Mouse (Mus musculus): ENCODE data around the gene A730071L15Rik. TPM values are rescaled to one million over a fixed set of nuclear protein-coding genes. Genes with fewer than 3 reads are reported as not detected.

Gene A730071L15Rik
- polyA plus RNA-seq, 1 experiment from 2014 or later, result 0.62 TPM

GRCm38 (mm10) chr11:6200087-6200569, 299 bp downstream of the A730071L15Rik start, which contains the start of gene Nudcd3:
Nudcd3 (minus strand) TSS chr11:6200415.
- peak; percentile 98 for ATAC-seq
- under 1% methylated on average over 39 of the region's 39 CpGs for WGBS

GRCm38 (mm10) chr11:6200570-6200969, 741 bp downstream of the A730071L15Rik start:
- no peak for ATAC-seq
- peak overlapping the region; percentile 79 for H3K4me3 ChIP-seq (ENCODE audit: low read length)
- 25% methylated on average over 9 of the region's 9 CpGs for WGBS
- H3K4me2 ChIP-seq (ENCODE audit: low read depth, low read length), result peak overlapping the region; percentile 64
- H3K36me3 ChIP-seq (ENCODE audit: control insufficient read depth, insufficient read depth, low read length), result no peaks in the 10 kb centered on the region
- no peaks in the 10 kb centered on the region for H3K27me3 ChIP-seq (replicated peaks; ENCODE audit: control insufficient read depth, insufficient read depth, low read length)
- no peaks in the 10 kb centered on the region for H3K9me3 ChIP-seq (ENCODE audit: control insufficient read depth, low read length)
- H3K4me1 ChIP-seq (ENCODE audit: control insufficient read depth, insufficient read depth, low read length), result peaks cover 9% of the 10 kb centered on the region
- peak overlapping the region; percentile 95 for H3K27ac ChIP-seq (ENCODE audit: low read length)
- H3K9ac ChIP-seq (ENCODE audit: low read depth, low read length), result peak overlapping the region; percentile 89

More at GRCm38 (mm10) chr11:6200087-6200569, 299 bp downstream of the A730071L15Rik start, which contains the start of gene Nudcd3:
- H3K4me3 ChIP-seq (ENCODE audit: low read length), result peak within 1 kb of the TSS; percentile 79
- H3K36me3 ChIP-seq (ENCODE audit: control insufficient read depth, insufficient read depth, low read length), result no peaks in the 10 kb centered on the region
- H3K27me3 ChIP-seq (replicated peaks; ENCODE audit: control insufficient read depth, insufficient read depth, low read length), result no peaks in the 10 kb centered on the region
- peak within 1 kb of the TSS; percentile 95 for H3K27ac ChIP-seq (ENCODE audit: low read length)
- no peaks in the 10 kb centered on the region for H3K9me3 ChIP-seq (ENCODE audit: control insufficient read depth, low read length)
- peak within 1 kb of the TSS; percentile 89 for H3K9ac ChIP-seq (ENCODE audit: low read depth, low read length)
- H3K4me2 ChIP-seq (ENCODE audit: low read depth, low read length), result peak within 1 kb of the TSS; percentile 85
- peaks cover 9% of the 10 kb centered on the region for H3K4me1 ChIP-seq (ENCODE audit: control insufficient read depth, insufficient read depth, low read length)

GRCm38 (mm10) chr11:6207090-6207489, 7.3 kb downstream of the A730071L15Rik start:
- Histone ChIP-seq H3K9me3 (ENCODE audit: control insufficient read depth, low read length) (no peaks in the 10 kb centered on the region), H3K27me3 (replicated peaks; ENCODE audit: control insufficient read depth, insufficient read depth, low read length) (no peaks in the 10 kb centered on the region), H3K4me1 (ENCODE audit: control insufficient read depth, insufficient read depth, low read length) (no peaks in the 10 kb centered on the region), H3K27ac (ENCODE audit: low read length) (no peak overlapping the region), H3K4me3 (ENCODE audit: low read length) (no peak overlapping the region), H3K36me3 (ENCODE audit: control insufficient read depth, insufficient read depth, low read length) (no peaks in the 10 kb centered on the region), H3K9ac (ENCODE audit: low read depth, low read length) (no peak overlapping the region), H3K4me2 (ENCODE audit: low read depth, low read length) (no peak overlapping the region)
- WGBS, result 82% methylated on average over 2 of the region's 2 CpGs
- no peak for ATAC-seq

- no peak for ATAC-seq
- Histone ChIP-seq H3K4me2 (ENCODE audit: low read depth, low read length) (no peak overlapping the region), H3K9me3 (ENCODE audit: control insufficient read depth, low read length) (no peaks in the 10 kb centered on the region), H3K4me3 (ENCODE audit: low read length) (no peak overlapping the region), H3K4me1 (ENCODE audit: control insufficient read depth, insufficient read depth, low read length) (no peaks in the 10 kb centered on the region), H3K9ac (ENCODE audit: low read depth, low read length) (no peak overlapping the region), H3K27me3 (replicated peaks; ENCODE audit: control insufficient read depth, insufficient read depth, low read length) (no peaks in the 10 kb centered on the region), H3K36me3 (ENCODE audit: control insufficient read depth, insufficient read depth, low read length) (no peaks in the 10 kb centered on the region), H3K27ac (ENCODE audit: low read length) (no peak overlapping the region)
- WGBS, result 80% methylated on average over 1 of the region's 1 CpGs
These were observed 8.3 kb downstream of the A730071L15Rik start for GRCm38 (mm10) chr11:6208158-6208557.

GRCm38 (mm10) chr11:6216834-6217233, 17.0 kb downstream of the A730071L15Rik start:
- no peak overlapping the region for H3K27ac ChIP-seq (ENCODE audit: low read length)
- no peak overlapping the region for H3K4me2 ChIP-seq (ENCODE audit: low read depth, low read length)
- peak; percentile 30; the same call in 1 of the 2 replicates for ATAC-seq
- H3K4me3 ChIP-seq (ENCODE audit: low read length), result no peak overlapping the region
- no peaks in the 10 kb centered on the region for H3K9me3 ChIP-seq (ENCODE audit: control insufficient read depth, low read length)
- H3K4me1 ChIP-seq (ENCODE audit: control insufficient read depth, insufficient read depth, low read length), result no peaks in the 10 kb centered on the region
- H3K9ac ChIP-seq (ENCODE audit: low read depth, low read length), result no peak overlapping the region
- no peaks in the 10 kb centered on the region for H3K27me3 ChIP-seq (replicated peaks; ENCODE audit: control insufficient read depth, insufficient read depth, low read length)
- WGBS, result 55% methylated on average over 3 of the region's 3 CpGs
- H3K36me3 ChIP-seq (ENCODE audit: control insufficient read depth, insufficient read depth, low read length), result no peaks in the 10 kb centered on the region

GRCm38 (mm10) chr11:6218189-6218896, 18.5 kb downstream of the A730071L15Rik start:
- Histone ChIP-seq H3K4me2 (ENCODE audit: low read depth, low read length) (peak overlapping the region; percentile 25; the same call in 1 of the 2 replicates), H3K36me3 (ENCODE audit: control insufficient read depth, insufficient read depth, low read length) (no peaks in the 10 kb centered on the region), H3K4me1 (ENCODE audit: control insufficient read depth, insufficient read depth, low read length) (no peaks in the 10 kb centered on the region), H3K27me3 (replicated peaks; ENCODE audit: control insufficient read depth, insufficient read depth, low read length) (no peaks in the 10 kb centered on the region), H3K9ac (ENCODE audit: low read depth, low read length) (no peak overlapping the region; the same call in 1 of the 2 replicates), H3K4me3 (ENCODE audit: low read length) (no peak overlapping the region), H3K27ac (ENCODE audit: low read length) (peak overlapping the region; percentile 14), H3K9me3 (ENCODE audit: control insufficient read depth, low read length) (no peaks in the 10 kb centered on the region)
- peak; percentile 76 for ATAC-seq
- WGBS, result 75% methylated on average over 11 of the region's 11 CpGs

GRCm38 (mm10) chr11:6219967-6220366, 20.1 kb downstream of the A730071L15Rik start:
- no peak for ATAC-seq
- Histone ChIP-seq H3K36me3 (ENCODE audit: control insufficient read depth, insufficient read depth, low read length) (no peaks in the 10 kb centered on the region), H3K4me1 (ENCODE audit: control insufficient read depth, insufficient read depth, low read length) (no peaks in the 10 kb centered on the region), H3K4me3 (ENCODE audit: low read length) (no peak overlapping the region), H3K4me2 (ENCODE audit: low read depth, low read length) (no peak overlapping the region), H3K27ac (ENCODE audit: low read length) (no peak overlapping the region), H3K9me3 (ENCODE audit: control insufficient read depth, low read length) (no peaks in the 10 kb centered on the region), H3K27me3 (replicated peaks; ENCODE audit: control insufficient read depth, insufficient read depth, low read length) (no peaks in the 10 kb centered on the region), H3K9ac (ENCODE audit: low read depth, low read length) (no peak overlapping the region)
- 89% methylated on average over 6 of the region's 6 CpGs for WGBS

- no peak for ATAC-seq
- H3K4me1 ChIP-seq (ENCODE audit: control insufficient read depth, insufficient read depth, low read length), result no peaks in the 10 kb centered on the region
- no peak overlapping the region for H3K9ac ChIP-seq (ENCODE audit: low read depth, low read length)
- H3K27ac ChIP-seq (ENCODE audit: low read length), result no peak overlapping the region
- no peak overlapping the region for H3K4me2 ChIP-seq (ENCODE audit: low read depth, low read length)
- no peaks in the 10 kb centered on the region for H3K9me3 ChIP-seq (ENCODE audit: control insufficient read depth, low read length)
- WGBS, result 94% methylated on average over 10 of the region's 10 CpGs
- no peak overlapping the region for H3K4me3 ChIP-seq (ENCODE audit: low read length)
- H3K36me3 ChIP-seq (ENCODE audit: control insufficient read depth, insufficient read depth, low read length), result no peaks in the 10 kb centered on the region
- no peaks in the 10 kb centered on the region; the same call in 1 of the 2 replicates for H3K27me3 ChIP-seq (replicated peaks; ENCODE audit: control insufficient read depth, insufficient read depth, low read length)
These were observed 22.4 kb downstream of the A730071L15Rik start for GRCm38 (mm10) chr11:6222187-6222586.

GRCm38 (mm10) chr11:6224541-6225229, 24.9 kb downstream of the A730071L15Rik start:
- Histone ChIP-seq H3K9me3 (ENCODE audit: control insufficient read depth, low read length) (no peaks in the 10 kb centered on the region), H3K4me2 (ENCODE audit: low read depth, low read length) (no peak overlapping the region), H3K4me1 (ENCODE audit: control insufficient read depth, insufficient read depth, low read length) (no peaks in the 10 kb centered on the region), H3K9ac (ENCODE audit: low read depth, low read length) (no peak overlapping the region), H3K4me3 (ENCODE audit: low read length) (no peak overlapping the region), H3K36me3 (ENCODE audit: control insufficient read depth, insufficient read depth, low read length) (no peaks in the 10 kb centered on the region), H3K27ac (ENCODE audit: low read length) (no peak overlapping the region), H3K27me3 (replicated peaks; ENCODE audit: control insufficient read depth, insufficient read depth, low read length) (no peaks in the 10 kb centered on the region; the same call in 1 of the 2 replicates)
- 76% methylated on average over 14 of the region's 14 CpGs for WGBS
- no peak for ATAC-seq
